Mouse (Mus musculus) fibroblast of lung, adult 2 months (primary cell): Measurements from ENCODE around the gene Trmt44.
"Not testable (repeated sequence)": the region's sequence is repeated elsewhere in the genome, so short reads cannot be mapped to it uniquely, and the experiment has no call there.

ENCODE experiments used
- DNase-seq: peaks from one replicate; pipeline ENCODE4 v3.0.0-alpha.2; 2011; ENCODE audit warnings: low read depth

Gene Trmt44

DNA sequence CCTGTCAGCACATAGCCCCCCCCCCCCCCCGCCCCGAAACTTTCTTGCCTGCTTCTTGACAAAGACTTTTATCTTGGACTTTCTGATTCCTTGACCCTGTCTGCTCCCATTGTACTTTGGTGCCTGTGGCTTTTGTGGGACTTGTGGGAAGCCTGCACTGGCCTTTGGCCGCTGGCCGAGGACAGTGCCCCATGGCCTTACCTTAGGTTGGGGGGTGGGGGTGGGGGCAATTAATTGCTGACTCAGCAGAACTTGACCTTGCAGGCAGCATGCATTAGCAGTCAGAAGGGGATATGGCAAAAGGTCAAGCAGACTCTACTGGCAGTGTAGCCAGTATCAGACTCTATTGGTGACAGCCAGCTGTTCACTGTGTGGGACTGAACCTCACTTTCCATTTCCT is 16.6 kb upstream of the Trmt44 start:
- DNase-seq = no peak

DNA sequence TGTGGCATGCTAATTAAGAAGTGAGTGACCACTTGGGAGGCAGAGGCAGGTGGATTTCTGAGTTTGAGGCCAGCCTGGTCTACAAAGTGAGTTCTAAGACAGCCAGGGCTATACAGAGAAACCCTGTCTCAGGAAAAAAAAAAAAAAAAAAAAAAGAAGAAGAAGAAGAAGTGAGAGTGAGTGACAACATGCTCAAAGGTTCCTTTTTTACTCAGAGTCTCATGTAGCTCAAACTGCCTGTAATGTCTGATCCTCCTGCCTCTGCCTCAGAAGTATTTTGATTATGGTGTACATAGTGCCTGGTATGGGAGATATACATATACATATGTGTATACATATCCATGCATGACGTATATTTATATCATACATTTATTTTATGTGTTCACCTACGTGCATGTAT is 9.4 kb upstream of the Trmt44 start:
- not testable (repeated sequence) for DNase-seq

DNA sequence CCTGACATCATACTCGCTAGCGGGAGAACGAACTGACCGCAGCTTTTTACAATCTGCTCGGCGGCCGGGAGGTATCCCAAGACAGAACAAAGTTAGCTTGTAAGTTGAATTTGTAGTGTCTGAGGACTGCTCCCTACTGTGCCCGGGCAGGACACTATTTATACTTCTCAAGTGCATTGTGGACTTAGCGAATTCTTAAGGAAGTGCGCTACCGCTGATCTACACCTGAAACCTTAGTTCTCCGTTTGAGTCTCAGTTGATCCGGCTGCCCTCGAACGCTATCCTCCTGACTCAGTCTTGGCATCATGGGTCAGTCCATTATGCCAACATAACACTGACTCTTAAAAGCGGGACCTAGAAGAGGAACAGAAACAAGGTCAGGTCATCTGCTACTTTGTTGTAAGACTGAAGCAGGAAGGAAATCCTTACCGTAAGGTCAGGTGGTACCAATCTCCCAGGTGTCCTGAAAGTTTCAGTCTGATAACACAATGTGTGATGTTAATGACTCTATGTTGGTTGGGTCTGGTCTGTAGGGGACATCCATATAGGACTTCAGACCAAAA is 8.4 kb upstream of the Trmt44 start:
- DNase-seq = no peak

DNA sequence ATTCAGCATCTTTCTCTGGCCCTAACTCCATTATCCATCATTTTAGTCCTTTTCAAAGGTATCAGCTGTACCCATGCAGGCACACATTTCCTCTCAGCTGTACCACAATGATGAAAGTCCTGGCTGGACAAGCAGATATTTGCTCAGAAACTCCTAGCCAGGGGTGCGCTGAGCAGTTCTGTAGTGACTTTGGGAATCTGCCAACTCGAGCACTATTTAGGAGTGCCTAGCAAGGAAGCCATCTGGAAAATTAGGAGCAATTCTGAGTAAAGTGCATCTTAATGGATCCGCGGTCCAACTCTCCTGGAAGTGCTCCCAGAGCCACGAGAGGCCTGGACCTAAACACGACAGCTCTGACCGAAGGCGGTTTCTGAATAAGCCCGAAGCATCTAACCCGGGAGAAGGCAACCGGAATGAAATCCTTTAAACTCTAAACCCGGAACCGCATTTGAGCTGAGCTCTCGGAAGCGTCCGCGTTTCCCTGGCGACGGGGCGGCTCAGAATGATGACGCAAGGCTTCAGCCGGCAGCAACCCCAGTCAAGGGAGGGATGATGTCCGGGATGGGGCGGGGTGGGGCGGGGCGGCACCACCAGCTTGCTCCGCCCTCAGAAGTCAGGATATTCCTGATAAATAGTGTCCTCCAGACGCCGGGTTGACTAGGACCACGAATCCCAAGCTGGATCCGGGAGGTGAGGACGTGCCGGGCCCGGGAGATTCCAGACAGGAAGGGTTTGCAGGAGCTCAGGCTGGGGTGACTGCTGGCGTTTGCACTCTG is 7.8 kb upstream of the Trmt44 start, which contains the start of gene Acox3:
Acox3 (plus strand) TSS at position 596 of the 776 bp plus-strand sequence.
- peak; percentile 93 for DNase-seq

DNA sequence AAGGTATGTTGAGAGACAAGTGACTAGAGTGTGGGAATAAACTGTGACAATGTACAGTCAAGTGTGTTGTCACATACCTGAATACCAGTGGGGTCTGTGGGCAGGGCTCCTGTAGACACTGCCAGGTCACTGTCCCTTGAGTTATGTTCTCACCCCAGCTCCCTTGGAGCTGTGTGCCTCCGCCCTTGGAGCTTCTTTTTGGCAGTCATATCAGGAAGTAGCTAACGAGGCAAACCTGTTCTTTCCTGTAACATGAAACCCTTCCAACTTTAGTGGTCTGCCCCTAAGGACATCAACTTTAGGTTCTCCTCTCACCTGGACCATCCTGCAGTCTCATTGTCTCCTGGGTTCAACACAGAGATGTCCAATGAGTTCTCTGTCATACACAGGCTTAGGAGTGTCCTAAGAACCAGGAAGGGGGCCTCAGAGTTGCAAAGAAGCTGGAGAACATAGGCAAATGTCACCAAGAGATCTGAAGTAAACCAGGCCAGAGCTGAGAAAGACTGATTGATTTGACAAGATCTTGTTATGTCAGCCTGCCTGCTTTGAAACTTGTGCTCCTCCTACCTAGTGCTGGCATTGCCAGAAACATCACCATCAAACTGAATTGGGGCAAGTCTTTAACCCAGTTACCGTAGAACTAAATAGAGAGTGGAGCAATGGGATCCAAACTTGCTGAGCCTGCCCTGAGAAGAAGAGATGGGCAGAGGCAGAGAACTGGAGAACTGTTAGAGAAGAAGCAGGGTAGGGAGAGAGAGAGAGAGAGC is 5.5 kb upstream of the Trmt44 start:
- no peak for DNase-seq

DNA sequence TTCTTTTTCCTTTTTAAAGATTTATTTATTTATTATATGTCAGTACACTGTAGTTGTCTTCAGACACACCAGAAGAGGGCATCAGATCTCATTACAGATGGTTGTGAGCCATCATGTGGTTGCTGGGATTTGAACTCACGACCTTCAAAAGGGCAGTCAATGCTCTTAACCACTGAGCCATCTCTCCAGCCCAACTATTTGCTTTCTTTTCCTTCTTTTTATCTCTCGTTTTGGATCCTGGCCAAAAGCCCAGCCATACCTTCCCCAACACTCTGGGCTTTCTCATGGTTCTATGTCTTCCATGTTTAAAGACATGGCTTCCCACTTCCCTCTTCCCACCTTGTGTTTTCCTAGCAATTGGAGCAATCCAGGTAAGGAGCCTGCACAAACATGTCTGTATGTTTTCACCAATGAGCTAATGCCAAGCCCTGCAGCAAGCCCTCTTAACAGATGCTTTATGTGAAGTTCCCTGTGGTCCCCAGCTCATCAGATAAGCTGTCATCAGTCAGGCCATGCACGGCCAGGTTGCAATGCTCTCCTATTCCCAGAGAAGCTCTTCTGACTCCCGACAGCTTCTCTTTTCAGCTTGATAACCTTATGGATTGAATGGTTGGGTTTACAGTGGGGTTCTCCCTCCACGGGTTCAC is 4.5 kb upstream of the Trmt44 start:
- no peak for DNase-seq

DNA sequence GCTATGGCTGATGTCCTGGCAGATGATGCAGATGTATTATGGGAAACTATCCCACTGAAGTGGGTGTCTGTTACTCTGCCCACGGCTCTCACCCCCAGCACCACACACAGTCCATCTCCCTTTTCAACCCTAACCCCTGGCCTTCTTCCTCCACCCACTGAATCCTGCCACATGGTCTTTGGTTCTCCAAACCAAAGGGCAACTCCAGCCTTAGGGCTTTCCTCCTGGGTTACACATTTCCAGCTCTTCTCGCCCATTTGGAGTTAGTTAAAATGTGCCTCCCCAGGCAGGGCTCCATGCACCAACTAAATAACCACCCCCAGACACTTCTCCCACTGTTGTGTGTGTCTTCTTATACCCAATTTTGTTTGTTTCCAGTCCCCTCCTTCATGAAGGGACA is 3.5 kb upstream of the Trmt44 start:
- DNase-seq = no peak

DNA sequence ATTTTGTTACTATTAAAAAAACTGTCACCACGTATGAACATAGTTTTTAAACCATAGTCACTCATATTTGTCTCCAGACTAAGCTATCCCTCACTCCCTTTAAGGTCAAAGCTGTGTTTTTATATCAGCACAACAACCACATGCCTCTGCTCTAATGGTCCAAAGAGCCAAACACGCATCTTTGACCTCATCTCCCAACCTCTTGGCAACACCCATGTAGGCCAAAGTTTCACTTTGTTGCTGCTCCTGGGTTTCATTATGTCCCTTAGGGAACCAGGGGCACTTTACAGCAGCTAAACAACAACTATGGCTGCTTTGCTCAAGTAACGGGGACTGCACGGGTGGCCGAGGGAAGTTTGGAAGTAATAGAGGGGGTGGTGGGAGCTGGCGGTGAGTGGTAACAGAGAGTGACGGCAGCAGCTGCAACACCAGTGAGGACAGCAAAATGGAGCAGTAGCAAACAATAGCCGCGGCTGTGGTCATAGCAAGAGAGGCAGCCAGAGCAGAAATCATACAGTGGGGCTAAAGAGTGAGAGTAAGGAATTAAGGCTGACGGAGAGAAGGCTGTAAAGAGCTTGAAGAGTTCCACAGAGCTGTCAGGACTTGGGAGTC is 1.6 kb upstream of the Trmt44 start:
- no peak for DNase-seq

DNA sequence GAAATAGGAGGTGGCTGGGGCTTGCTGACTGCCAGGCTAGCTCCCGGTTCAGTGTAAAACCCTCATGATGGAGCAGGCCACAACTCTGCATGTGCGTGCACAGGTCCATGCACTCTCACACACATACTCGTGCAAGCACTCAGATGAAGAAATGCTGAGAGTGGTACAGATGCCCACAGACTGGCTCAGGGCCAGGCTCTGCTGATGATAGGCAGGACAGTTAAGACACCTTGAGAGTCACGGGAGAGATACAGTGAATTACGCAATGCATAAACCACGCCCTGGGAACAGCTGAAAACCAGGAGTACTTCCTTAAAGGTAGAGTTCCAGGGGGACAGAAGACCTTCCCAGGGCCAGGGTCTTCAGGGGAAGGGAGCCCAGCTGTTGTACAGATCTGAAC is 3.3 kb downstream of the Trmt44 start:
- DNase-seq = no peak

DNA sequence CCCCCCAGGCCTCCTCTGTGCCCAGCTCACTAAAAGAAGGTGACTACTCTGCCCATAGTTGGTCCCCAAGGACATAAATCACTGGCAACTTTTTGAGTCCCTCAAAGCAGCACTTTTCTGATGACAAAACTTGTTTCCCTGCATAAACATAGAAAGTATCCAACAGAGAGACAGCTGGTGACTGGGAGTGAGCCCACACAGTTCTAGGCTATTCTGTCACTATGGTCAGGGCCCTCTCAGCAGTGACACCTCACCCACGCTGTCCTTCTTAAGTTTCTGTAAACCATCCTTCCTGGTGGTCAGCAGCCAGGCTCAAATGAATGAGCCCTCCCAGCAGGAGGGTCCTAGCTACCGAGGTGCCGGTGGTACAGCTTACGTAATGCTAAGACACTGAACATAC is 8.2 kb downstream of the Trmt44 start:
- no peak for DNase-seq

DNA sequence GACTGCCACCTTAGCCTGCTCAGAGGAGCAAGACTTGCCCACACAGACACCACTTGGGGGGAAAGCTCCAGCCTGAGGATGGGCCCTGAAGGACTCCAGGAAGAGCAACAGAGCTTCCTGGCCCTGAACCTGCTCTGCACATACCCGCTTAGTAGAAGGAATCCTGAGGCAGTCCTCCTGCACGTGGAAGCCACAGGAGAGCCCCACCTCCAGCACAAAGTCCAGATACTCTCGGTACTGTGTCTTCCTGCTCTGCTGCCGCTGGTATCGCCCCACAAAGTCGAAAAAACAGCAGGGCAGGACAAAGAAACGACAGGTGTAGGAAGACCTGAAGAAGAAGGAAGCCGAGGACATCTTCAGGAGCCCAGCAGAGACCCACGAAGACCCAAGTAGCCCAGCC is 9.7 kb downstream of the Trmt44 start:
- DNase-seq = no peak

DNA sequence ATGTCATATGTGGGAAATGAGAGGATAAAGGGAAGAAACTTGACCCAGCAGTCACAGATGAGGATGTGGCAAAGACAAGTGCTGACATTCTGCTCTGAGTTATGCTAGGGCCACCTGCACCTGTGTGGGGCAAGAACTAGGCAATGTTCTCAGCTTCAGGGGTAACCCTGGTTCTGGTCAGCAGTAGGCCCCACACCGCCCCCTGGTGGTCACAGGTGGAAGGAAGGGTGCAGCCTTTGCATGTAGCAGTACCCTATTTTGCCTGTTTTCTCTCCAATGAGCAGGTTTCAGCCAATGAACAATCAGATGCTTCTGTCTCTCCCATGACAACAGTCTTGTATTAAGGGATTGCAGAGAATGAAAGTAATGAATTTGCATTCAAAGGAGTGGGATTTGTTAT is 11.4 kb downstream of the Trmt44 start:
- DNase-seq = no peak

DNA sequence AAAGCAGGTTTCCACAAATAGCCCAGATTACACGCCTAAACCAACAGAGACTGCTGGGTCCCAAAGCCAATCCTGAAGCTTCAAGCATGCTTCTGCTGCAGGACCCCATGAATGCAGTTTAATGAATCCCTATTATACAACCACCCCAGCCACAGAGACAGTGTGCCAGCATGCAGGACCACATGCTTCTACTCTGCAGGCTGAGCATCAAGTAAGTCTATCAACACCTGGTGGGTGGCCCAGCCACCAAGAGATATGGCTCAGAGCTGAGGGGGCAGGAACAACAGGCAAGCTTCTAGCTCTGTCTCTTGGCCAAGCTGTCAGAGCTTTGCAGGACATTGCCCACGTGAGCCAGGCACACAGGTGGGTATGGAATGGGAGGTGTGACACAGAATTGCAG is 12.3 kb downstream of the Trmt44 start:
- DNase-seq = no peak

DNA sequence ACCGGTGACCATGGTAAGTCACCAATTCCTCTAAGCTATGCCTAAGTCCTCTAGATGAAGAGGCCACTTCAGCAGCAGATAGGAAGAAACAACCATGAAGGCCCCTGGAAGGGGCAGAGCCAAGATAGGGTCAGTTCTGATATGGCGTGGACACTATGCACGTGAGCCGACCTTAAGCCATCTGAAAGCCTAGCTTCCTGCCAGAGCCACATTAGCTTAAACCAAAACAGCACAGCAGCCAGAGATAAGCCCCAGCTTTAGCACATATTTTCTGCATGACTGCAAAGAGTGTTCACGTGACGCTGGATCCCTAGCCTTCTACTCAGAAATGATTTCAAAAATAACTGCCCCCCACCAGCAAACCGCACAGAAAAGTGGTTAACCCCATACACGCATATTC is 15.4 kb downstream of the Trmt44 start:
- DNase-seq = no peak

DNA sequence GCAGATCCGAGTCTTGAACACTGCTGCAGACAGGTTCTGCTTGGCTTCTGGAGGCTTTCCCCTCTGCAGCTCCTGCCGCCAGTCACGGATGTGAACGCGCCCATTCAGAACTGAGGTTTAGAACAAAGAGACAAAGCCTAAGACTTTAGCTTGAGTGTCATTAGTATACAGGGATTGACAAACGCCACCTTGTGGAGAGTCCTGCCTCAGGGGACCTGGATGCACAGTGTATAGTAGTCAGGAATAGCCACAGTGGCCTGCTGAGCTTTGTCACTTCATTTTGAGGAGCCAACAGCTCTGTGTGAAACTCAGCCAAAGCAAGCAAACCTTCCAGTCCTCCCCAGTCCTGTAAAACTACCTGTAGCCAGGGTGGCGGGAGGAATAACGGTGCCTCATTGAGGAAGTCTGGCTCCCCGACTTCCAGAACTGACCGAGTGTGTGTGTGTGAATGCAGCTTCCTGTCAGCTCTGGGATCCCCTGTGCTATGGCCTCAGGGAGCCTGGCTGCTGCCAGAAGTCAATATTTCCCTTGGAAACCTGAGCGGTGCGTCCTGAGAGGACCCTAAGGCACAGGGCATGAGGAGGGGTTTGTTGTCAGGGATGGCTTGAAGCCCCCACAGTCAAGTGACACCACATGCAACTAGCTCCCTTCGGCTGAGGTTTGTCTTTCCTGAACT is 16.8 kb downstream of the Trmt44 start:
- no peak for DNase-seq

DNA sequence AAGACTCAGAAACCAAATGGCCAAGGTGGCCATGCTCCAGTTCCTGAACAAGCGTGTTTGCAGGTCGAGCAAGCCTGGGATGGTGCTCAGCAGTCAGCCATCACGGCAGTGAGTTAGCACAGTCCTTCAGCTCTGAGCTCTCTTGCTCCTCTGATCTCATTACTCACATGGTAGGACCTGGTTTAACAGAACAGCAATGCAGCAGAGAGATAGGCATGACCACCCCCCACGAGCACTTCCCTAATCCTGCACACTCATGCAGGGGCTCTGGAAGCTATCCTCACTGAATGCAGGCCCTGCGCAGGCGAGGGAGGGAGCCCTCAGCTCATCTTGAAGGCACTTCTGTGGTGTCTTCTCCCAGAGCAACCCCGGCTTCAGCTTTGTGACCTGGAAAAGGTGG is 18.5 kb downstream of the Trmt44 start:
- DNase-seq = no peak

DNA sequence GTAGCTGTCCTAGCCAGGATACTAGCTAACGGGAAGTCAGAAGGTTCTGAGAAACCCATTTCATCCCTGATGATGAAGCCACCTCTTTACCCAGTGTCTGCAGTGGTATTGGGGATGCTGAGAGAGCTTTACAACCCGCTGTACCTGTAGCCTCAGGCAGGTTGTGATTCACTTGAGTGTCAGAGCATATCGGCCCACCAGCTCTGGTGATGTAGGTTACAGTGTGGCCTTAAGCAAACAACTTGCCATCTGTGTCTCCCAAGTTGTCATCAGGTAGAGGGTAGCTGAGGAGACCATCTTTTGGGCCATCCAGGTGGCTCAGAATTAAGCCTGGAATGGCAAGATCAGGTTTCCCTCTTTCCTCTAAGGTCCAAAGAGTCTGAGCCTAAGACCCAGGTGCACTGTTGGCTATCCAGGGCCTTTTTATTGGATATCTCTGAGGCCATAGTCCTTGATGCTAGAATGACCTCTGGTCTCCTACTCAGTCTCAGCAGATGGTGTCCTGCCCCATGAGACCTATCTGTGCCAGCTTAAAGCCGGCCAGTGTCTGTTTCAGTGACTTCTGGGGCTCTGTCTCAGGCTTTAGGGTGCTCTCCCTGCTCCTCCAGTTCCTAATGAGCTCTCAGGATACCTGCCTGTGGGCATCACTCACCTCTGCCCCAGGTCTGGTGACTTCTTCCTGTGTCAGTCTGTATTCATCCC is 21.9 kb downstream of the Trmt44 start:
- DNase-seq = no peak

DNA sequence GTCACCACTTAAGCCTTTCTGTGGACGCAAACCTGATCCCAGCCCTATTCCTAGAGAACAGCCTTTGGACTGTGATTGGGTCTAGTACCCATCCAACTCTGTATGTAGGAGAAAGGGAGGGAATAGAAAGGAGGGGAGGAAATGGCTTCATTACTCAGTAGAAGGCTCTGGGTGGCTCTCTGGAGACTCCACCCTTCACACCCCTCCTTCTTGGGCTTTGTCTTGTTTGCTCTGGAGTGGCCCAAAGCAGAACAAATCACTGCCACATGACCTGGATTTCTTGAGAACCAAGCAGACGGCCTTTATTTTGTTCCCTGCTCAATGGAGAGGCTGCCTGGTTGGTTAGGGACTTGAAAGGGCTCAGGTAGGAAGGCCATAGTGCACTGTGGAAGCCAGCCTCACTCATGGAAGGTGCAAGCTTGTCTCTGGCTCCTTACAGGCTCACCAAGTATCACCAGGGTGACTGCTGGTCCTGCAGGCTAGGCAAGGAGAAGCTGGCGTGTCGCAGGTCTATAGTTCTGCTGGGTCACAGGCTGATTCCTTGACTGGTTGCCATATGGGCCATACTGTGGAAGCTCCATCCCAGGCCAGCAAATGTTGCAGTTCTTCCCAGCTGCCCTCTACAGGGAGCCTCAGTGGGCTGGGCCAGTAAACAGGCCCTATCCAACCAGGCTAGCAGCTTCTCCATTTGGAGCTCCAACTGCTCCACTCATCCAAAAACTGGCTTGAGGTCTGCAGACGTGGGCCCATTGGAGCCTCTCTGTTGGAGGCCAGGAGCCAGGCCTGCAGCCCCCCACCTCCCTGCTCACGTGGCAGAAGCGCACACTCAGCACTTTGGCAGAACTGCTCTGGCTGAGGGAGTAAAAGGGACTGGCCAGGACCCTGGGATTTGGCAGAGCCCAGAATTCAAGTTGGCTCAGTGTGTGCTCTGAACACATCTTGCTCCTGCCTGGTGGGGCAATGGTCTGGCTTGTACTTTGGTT is 22.7 kb downstream of the Trmt44 start:
- no peak for DNase-seq

DNA sequence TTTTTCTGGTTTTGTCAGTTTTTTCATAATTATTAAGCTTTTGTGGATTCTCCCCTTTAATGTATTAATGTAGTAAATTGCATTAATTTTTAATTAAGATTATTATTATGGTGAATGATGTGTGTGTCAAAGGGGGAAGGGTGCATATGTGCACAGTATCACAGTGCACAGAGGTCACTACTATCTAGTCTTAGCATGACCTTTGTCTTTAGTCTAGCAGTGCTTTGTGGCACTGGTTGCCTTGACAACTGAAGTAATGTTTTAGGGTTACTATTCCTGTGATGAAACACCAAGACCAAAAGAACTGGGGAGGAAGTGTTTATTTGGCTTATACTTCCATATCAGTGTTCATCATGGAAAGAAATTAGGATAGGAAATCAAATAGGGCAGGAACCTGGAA is 28.7 kb downstream of the Trmt44 start:
- DNase-seq = no peak
